In the genomic region with DNA sequence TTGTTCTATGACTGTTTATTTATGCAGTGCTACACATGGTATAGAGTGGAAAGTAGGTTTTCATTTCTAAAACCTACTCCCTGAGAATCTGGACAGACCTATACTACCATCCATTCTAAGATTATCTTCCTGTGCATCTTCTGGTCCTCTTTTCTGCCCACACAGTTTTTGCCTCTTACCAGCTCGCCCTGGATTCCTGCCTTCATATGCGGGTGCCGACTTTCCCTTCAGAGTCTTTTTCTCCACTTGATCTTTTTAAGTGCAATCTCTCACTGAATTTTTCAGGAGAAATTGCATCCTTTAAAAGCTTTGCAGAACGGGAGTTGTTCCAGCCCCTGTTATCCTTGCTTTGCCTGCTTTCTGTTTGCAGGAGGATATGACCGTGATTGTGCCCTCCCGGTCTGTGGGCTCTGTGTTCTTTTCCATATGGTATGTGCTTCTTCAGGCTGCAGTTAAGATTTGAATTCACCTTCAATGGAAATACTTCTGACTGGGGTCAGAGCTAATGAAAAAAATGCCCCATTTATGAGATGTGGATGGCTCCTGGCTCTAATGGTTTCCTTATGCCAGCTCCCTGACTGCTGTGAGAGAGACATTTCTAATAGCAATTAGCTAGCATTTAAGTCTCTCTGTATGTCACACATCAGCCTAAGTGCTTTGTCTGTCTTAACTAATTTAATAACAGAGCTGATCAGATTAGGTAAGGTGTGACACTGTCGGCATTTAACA, we compare ENCODE assay signal across 18 mouse cellular contexts.
A peak's percentile ranks its signal among the peaks of the same experiment; 100 is the strongest.
DNase-seq lines count a peak whose midpoint lies in the region; ATAC-seq lines count a peak whose summit lies in the region.
"Had no signal": no experiment of that assay in that cellular context is flagged by ENCODE, and none has a peak within 500 bp of the region (broad histone marks: within the 10 kb centered on the region; RNA-seq: fewer than 3 reads in every experiment).

No protein-coding gene starts in this region.

- H3K9me3 ChIP-seq in embryonic facial prominence, embryonic 11.5 days (replicated peaks; ENCODE audit: control insufficient read depth, low read length) = no peaks in the 10 kb centered on the region
- H3K9me3 ChIP-seq in limb, embryonic 13.5 days = no peaks in the 10 kb centered on the region
- no peaks in the 10 kb centered on the region for H3K9me3 ChIP-seq in hindbrain, embryonic 13.5 days
- H3K9me3 ChIP-seq in heart, embryonic 12.5 days (replicated peaks) = no peaks in the 10 kb centered on the region
- H3K9me3 ChIP-seq: embryonic facial prominence, embryonic 15.5 days; forebrain, embryonic 13.5 days; liver, embryonic 15.5 days had no signal

- H3K27ac ChIP-seq in embryonic facial prominence, embryonic 11.5 days (replicated peaks; ENCODE audit: low read depth, low read length) = no peak overlapping the region; the same call in 1 of the 2 replicates
- H3K27ac ChIP-seq in limb, embryonic 13.5 days = peak overlapping the region; percentile 48; the same call in 1 of the 2 replicates
- no peak overlapping the region for H3K27ac ChIP-seq in hindbrain, embryonic 13.5 days
- no peak overlapping the region for H3K27ac ChIP-seq in heart, embryonic 12.5 days (ENCODE audit: poor library complexity, severe bottlenecking)
- H3K27ac ChIP-seq: embryonic facial prominence, embryonic 15.5 days; forebrain, embryonic 13.5 days; heart, adult 2 months; liver, embryonic 15.5 days had no signal

- no peak for ATAC-seq in embryonic facial prominence, embryonic 11.5 days (replicated peaks; ENCODE audit: insufficient number of reproducible peaks, low FRiP score, low TSS enrichment, low read depth)
- ATAC-seq in limb, embryonic 13.5 days (ENCODE audit: low FRiP score, low read depth) = peak; percentile 42; the same call in 1 of the 2 replicates
- ATAC-seq in hindbrain, embryonic 13.5 days (ENCODE audit: low FRiP score) = no peak
- ATAC-seq in heart, embryonic 12.5 days (ENCODE audit: insufficient number of reproducible peaks, low FRiP score) = no peak
- ATAC-seq: CD4-positive, CD25-positive, alpha-beta regulatory T cell, adult 4 months; forebrain, embryonic 13.5 days had no signal

- no peaks in the 10 kb centered on the region for H3K27me3 ChIP-seq in embryonic facial prominence, embryonic 11.5 days (ENCODE audit: control insufficient read depth, insufficient read depth, low read length)
- no peaks in the 10 kb centered on the region for H3K27me3 ChIP-seq in limb, embryonic 13.5 days
- H3K27me3 ChIP-seq in hindbrain, embryonic 13.5 days = no peaks in the 10 kb centered on the region
- H3K27me3 ChIP-seq in heart, embryonic 12.5 days (replicated peaks) = no peaks in the 10 kb centered on the region
- H3K27me3 ChIP-seq: embryonic facial prominence, embryonic 15.5 days; forebrain, embryonic 13.5 days; liver, embryonic 15.5 days had no signal

- no peak overlapping the region for H3K4me3 ChIP-seq in embryonic facial prominence, embryonic 11.5 days (ENCODE audit: low read depth, low read length)
- no peak overlapping the region for H3K4me3 ChIP-seq in limb, embryonic 13.5 days
- no peak overlapping the region for H3K4me3 ChIP-seq in hindbrain, embryonic 13.5 days
- no peak overlapping the region for H3K4me3 ChIP-seq in heart, embryonic 12.5 days
- H3K4me3 ChIP-seq: embryonic facial prominence, embryonic 15.5 days; forebrain, embryonic 13.5 days; heart, adult 2 months; liver, embryonic 15.5 days had no signal

- 40% methylated on average over 7 of the region's 7 CpGs for WGBS in embryonic facial prominence, embryonic 11.5 days
- WGBS in limb, embryonic 13.5 days = 27% methylated on average over 7 of the region's 7 CpGs
- 89% methylated on average over 7 of the region's 7 CpGs for WGBS in hindbrain, embryonic 13.5 days
- WGBS in heart, embryonic 12.5 days = 68% methylated on average over 7 of the region's 7 CpGs

- peak; percentile 15 to 32 for DNase-seq in left cerebral cortex, adult 18-20 months (ENCODE audit: low spot score in 2 of 2)
- DNase-seq in left cerebral cortex, postnatal 4 days = no peak
- DNase-seq in embryo, embryonic 10.5 days (ENCODE audit: low spot score) = peak; percentile 50
- DNase-seq in embryonic facial prominence, embryonic 11.5 days (ENCODE audit: low spot score) = peak; percentile 81
- DNase-seq: cerebellum, postnatal 14 days; gastrocnemius, postnatal 10 days; heart, adult 2 months; lung, postnatal 10 days; midbrain, embryonic 14.5 days; thymus, postnatal 36 days had no signal

- no peak overlapping the region for H3K4me2 ChIP-seq in embryonic facial prominence, embryonic 11.5 days (ENCODE audit: low read depth, low read length)
- H3K4me2 ChIP-seq in limb, embryonic 13.5 days (replicated peaks) = peak overlapping the region; percentile 9
- no peak overlapping the region for H3K4me2 ChIP-seq in hindbrain, embryonic 13.5 days
- no peak overlapping the region for H3K4me2 ChIP-seq in heart, embryonic 12.5 days
- H3K4me2 ChIP-seq: embryonic facial prominence, embryonic 15.5 days; forebrain, embryonic 13.5 days; liver, embryonic 15.5 days had no signal

- H3K9ac ChIP-seq in embryonic facial prominence, embryonic 11.5 days (replicated peaks; ENCODE audit: low read length) = no peak overlapping the region
- no peak overlapping the region for H3K9ac ChIP-seq in limb, embryonic 13.5 days
- H3K9ac ChIP-seq in hindbrain, embryonic 13.5 days = no peak overlapping the region
- no peak overlapping the region for H3K9ac ChIP-seq in heart, embryonic 12.5 days
- H3K9ac ChIP-seq: embryonic facial prominence, embryonic 15.5 days; forebrain, embryonic 13.5 days; liver, embryonic 15.5 days had no signal

- no peaks in the 10 kb centered on the region for H3K36me3 ChIP-seq in embryonic facial prominence, embryonic 11.5 days (replicated peaks; ENCODE audit: control insufficient read depth, insufficient read depth, low read depth, low read length)
- no peaks in the 10 kb centered on the region for H3K36me3 ChIP-seq in limb, embryonic 13.5 days
- no peaks in the 10 kb centered on the region for H3K36me3 ChIP-seq in hindbrain, embryonic 13.5 days
- no peaks in the 10 kb centered on the region for H3K36me3 ChIP-seq in heart, embryonic 12.5 days
- H3K36me3 ChIP-seq: embryonic facial prominence, embryonic 15.5 days; G1E; liver, embryonic 15.5 days had no signal

- no peaks in the 10 kb centered on the region for H3K4me1 ChIP-seq in embryonic facial prominence, embryonic 11.5 days (ENCODE audit: control insufficient read depth, insufficient read depth, low read length)
- peaks cover 19% of the 10 kb centered on the region for H3K4me1 ChIP-seq in limb, embryonic 13.5 days
- H3K4me1 ChIP-seq in hindbrain, embryonic 13.5 days (replicated peaks) = peaks cover 10% of the 10 kb centered on the region; the same call in 1 of the 2 replicates
- H3K4me1 ChIP-seq in heart, embryonic 12.5 days (replicated peaks) = no peaks in the 10 kb centered on the region
- H3K4me1 ChIP-seq: embryonic facial prominence, embryonic 15.5 days; liver, embryonic 15.5 days had no signal

- intact Hi-C loops in left cerebral cortex, postnatal 4 days (cut with DNase I) = no loop called here
